Mouse (Mus musculus): Measurements from ENCODE around the gene Nusap1. TPM values are rescaled to one million over a fixed set of nuclear protein-coding genes. Genes with fewer than 3 reads are reported as not detected.
A peak's percentile ranks its signal among the peaks of the same experiment; 100 is the strongest.

The Nusap1 gene
- polyA plus RNA-seq (2015; fragmentation: Nextera tagmentation; extraction: Ambion mirVana), result 15.6 and 18.7 TPM in 2 replicates

DNA sequence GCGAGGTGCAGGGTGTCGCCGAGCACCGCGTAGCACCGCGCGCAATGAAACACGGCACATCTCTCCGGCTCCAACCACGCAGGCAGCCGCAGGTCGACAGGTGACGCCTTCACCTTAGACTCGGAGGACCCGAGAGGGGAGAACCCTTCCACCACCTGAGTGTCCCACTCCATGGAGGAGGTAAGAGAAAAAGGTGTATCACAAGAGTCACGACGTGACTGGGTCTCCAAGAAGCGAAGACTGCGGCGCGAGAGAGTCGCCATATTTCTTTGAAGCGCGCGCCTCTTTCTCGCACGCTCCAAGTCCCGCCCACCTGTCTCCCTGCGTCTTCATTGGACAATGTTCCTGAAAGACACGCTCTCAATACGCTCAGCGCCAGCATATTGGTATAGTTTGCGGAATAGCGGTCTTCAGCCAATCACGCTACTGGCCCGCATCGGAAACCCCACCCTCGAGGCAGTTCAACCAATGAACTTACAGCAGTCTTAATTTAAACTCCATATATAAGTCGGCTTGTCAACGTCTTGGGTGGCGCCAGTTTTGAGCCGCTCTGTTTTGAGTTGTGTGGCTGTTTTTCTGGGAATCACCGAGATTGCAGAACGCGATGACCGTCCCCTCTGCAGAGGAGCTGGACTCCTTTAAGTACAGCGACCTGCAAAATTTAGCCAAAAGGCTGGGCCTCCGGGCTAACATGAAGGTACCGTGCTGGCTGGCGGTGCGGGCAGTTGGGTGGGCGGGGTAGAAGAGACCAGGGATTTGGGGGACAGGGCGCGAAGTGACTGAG, at the start of gene Nusap1, which contains the start of gene Oip5:
Nusap1 (plus strand) TSS at position 100 of the 784 bp plus-strand sequence.
Oip5 (minus strand) TSS at position 271 of the 784 bp plus-strand sequence.
- under 1% methylated on average over 55 of the region's 55 CpGs for WGBS
- H3K27ac ChIP-seq (ENCODE audit: low read depth, low read length), result peak within 1 kb of the TSS; percentile 82

DNA sequence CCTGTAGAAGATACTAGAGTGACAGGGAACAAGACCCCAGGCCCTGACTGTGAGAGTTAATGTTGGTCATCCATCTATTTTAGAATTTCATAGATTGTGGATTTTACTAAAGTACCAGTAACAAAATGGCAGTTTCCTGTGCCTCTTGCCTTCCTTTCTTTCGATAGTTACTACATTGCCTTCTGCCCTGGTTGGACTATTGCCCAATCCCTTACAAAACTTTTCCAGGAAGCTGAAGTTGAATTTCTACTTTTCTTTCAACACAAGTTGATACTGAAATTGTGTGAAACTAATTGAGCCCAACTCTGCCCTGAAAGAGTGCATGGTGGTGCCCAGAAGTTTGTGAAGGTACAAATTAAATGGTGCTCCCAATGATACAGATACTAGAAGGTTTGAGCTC, 45.6 kb upstream of the Nusap1 start:
- Histone ChIP-seq H3K4me2 (replicated peaks; ENCODE audit: low read depth) (no peak overlapping the region), H3K4me3 (ENCODE audit: low read depth, low read length) (no peak overlapping the region), H3K27ac (ENCODE audit: low read depth, low read length) (no peak overlapping the region), H3K4me1 (replicated peaks; ENCODE audit: control insufficient read depth, insufficient read depth, low read length) (no peaks in the 10 kb centered on the region), H3K9ac (ENCODE audit: low read depth, low read length) (no peak overlapping the region), H3K9me3 (ENCODE audit: control insufficient read depth) (no peaks in the 10 kb centered on the region), H3K36me3 (ENCODE audit: control insufficient read depth, insufficient read depth) (peaks cover 10% of the 10 kb centered on the region; the same call in 1 of the 2 replicates), H3K27me3 (replicated peaks; ENCODE audit: control insufficient read depth, insufficient read depth, low read length) (no peaks in the 10 kb centered on the region)
- peak; percentile 28; the same call in 1 of the 2 replicates for ATAC-seq
- no peak for TF ChIP-seq CTCF (IDR thresholded peaks at IDR 0.05; ENCODE audit: low read depth)
- 46% methylated on average over 1 of the region's 1 CpGs for WGBS

More for the DNA sequence above, at the start of gene Nusap1, which contains the start of gene Oip5:
- no peaks in the 10 kb centered on the region for H3K9me3 ChIP-seq (ENCODE audit: control insufficient read depth)
- no peak for TF ChIP-seq CTCF (IDR thresholded peaks at IDR 0.05; ENCODE audit: low read depth)
- H3K36me3 ChIP-seq (ENCODE audit: control insufficient read depth, insufficient read depth), result 0 out of 2 replicates have a peak, but pooled peaks cover 1% of the 10 kb centered on the region
- peak; percentile 99 for ATAC-seq
- no peaks in the 10 kb centered on the region for H3K27me3 ChIP-seq (replicated peaks; ENCODE audit: control insufficient read depth, insufficient read depth, low read length)
- peak within 1 kb of the TSS; percentile 91 for H3K4me2 ChIP-seq (replicated peaks; ENCODE audit: low read depth)
- peak within 1 kb of the TSS; percentile 93 for H3K4me3 ChIP-seq (ENCODE audit: low read depth, low read length)
- H3K4me1 ChIP-seq (replicated peaks; ENCODE audit: control insufficient read depth, insufficient read depth, low read length), result peaks cover 7% of the 10 kb centered on the region; the same call in 1 of the 2 replicates
- H3K9ac ChIP-seq (ENCODE audit: low read depth, low read length), result peak within 1 kb of the TSS; percentile 58

DNA sequence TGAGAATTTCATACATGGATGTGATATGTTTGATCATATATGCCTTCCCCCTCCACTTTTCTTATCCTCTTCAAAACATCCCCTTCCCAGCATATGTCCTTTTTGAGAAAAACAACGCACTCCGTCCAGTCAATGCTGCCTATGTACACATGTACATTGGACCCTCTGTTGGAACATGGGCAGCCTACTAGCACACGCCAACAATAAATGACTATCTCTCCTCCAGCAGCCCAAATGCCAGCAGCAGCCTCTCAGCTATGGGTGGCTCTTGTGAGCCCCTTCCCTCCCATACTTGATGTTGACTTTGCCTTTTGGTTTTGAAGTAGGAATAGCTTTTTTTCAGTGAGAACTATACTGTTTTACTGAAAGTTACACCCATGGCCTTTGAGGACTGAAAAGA, 36.5 kb upstream of the Nusap1 start:
- H3K9ac ChIP-seq (ENCODE audit: low read depth, low read length), result no peak overlapping the region
- WGBS, result 59% methylated on average over 3 of the region's 3 CpGs
- no peak for ATAC-seq

DNA sequence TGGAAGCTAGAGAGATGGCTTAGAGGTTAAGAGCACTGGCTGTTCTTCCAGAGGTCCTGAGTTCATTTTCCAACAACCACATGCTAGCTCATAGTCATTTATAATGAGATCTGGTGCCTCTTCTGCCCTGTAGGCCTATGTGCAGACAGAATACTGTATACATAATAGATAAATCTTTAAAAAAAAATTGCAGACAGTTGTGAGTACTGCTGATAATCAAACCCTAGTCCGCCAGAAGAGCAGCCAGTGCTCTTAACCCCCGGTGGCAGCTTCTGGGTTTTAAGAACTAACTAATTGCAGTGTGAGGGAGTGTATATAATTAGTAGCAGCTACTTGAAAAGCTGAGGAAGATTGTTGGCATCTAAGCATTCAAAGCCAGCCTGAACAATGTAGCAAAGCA, 34.7 kb upstream of the Nusap1 start:
- no peak for TF ChIP-seq CTCF (IDR thresholded peaks at IDR 0.05; ENCODE audit: low read depth)
- 75% methylated on average over 2 of the region's 2 CpGs for WGBS
- no peak overlapping the region for H3K4me3 ChIP-seq (ENCODE audit: low read depth, low read length)
- peaks cover 9% of the 10 kb centered on the region for H3K36me3 ChIP-seq (ENCODE audit: control insufficient read depth, insufficient read depth)
- ATAC-seq, result no peak
- H3K4me1 ChIP-seq (replicated peaks; ENCODE audit: control insufficient read depth, insufficient read depth, low read length), result no peaks in the 10 kb centered on the region
- no peaks in the 10 kb centered on the region for H3K9me3 ChIP-seq (ENCODE audit: control insufficient read depth)
- H3K9ac ChIP-seq (ENCODE audit: low read depth, low read length), result no peak overlapping the region
- no peak overlapping the region for H3K4me2 ChIP-seq (replicated peaks; ENCODE audit: low read depth)
- H3K27ac ChIP-seq (ENCODE audit: low read depth, low read length), result no peak overlapping the region
- H3K27me3 ChIP-seq (replicated peaks; ENCODE audit: control insufficient read depth, insufficient read depth, low read length), result no peaks in the 10 kb centered on the region

More for the DNA sequence above, 36.5 kb upstream of the Nusap1 start:
- Histone ChIP-seq H3K4me3 (ENCODE audit: low read depth, low read length) (no peak overlapping the region), H3K36me3 (ENCODE audit: control insufficient read depth, insufficient read depth) (peaks cover 14% of the 10 kb centered on the region), H3K27me3 (replicated peaks; ENCODE audit: control insufficient read depth, insufficient read depth, low read length) (no peaks in the 10 kb centered on the region), H3K4me2 (replicated peaks; ENCODE audit: low read depth) (no peak overlapping the region), H3K27ac (ENCODE audit: low read depth, low read length) (no peak overlapping the region), H3K4me1 (replicated peaks; ENCODE audit: control insufficient read depth, insufficient read depth, low read length) (no peaks in the 10 kb centered on the region), H3K9me3 (ENCODE audit: control insufficient read depth) (no peaks in the 10 kb centered on the region)
- no peak for TF ChIP-seq CTCF (IDR thresholded peaks at IDR 0.05; ENCODE audit: low read depth)

DNA sequence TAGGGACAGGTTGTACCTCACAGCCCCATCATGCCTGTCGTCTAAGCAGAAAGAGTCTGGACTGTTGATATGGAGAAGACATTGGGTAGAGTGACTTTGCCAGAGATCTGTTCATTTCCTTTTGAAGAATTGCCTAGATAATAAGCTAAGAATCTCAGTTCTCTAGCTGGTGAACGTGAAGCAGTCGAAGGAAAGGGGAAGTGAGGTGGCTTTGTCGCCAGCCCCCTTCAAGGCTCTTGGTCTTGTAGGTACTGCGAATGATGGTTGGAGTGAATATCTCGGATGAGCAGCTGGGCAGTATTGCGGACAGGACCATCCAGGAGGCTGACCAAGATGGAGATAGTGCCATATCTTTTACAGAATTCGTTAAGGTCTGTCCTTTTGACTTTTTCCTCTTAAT, 33.8 kb upstream of the Nusap1 start:
- Histone ChIP-seq H3K36me3 (ENCODE audit: control insufficient read depth, insufficient read depth) (peaks cover 9% of the 10 kb centered on the region), H3K27ac (ENCODE audit: low read depth, low read length) (no peak overlapping the region), H3K4me1 (replicated peaks; ENCODE audit: control insufficient read depth, insufficient read depth, low read length) (no peaks in the 10 kb centered on the region), H3K4me2 (replicated peaks; ENCODE audit: low read depth) (no peak overlapping the region), H3K9ac (ENCODE audit: low read depth, low read length) (no peak overlapping the region), H3K27me3 (replicated peaks; ENCODE audit: control insufficient read depth, insufficient read depth, low read length) (no peaks in the 10 kb centered on the region), H3K9me3 (ENCODE audit: control insufficient read depth) (no peaks in the 10 kb centered on the region), H3K4me3 (ENCODE audit: low read depth, low read length) (no peak overlapping the region)
- no peak for TF ChIP-seq CTCF (IDR thresholded peaks at IDR 0.05; ENCODE audit: low read depth)
- WGBS, result 89% methylated on average over 8 of the region's 8 CpGs
- no peak for ATAC-seq

DNA sequence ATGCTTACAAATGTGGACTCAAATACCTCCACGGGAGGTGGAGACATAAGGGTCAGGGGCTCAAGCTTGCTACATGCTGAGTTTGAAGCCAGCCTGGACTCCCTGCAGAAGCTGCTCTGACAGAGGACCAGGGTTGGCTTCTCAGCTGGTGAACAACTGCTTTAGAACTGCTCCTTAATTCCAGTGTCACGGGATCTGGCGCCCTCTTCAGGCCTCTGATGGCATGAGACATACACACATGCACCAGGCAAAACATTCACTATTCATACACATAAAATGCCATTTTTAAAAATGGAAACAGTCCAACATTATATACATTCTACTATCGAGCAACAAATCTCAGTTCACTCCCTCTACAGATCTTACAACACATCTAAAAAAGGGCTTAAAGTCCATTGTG, 30.7 kb upstream of the Nusap1 start:
- Histone ChIP-seq H3K9ac (ENCODE audit: low read depth, low read length) (no peak overlapping the region), H3K4me1 (replicated peaks; ENCODE audit: control insufficient read depth, insufficient read depth, low read length) (0 out of 2 replicates have a peak, but pooled peaks cover 2% of the 10 kb centered on the region), H3K27me3 (replicated peaks; ENCODE audit: control insufficient read depth, insufficient read depth, low read length) (no peaks in the 10 kb centered on the region), H3K4me2 (replicated peaks; ENCODE audit: low read depth) (no peak overlapping the region), H3K9me3 (ENCODE audit: control insufficient read depth) (no peaks in the 10 kb centered on the region), H3K36me3 (ENCODE audit: control insufficient read depth, insufficient read depth) (peaks cover 8% of the 10 kb centered on the region; the same call in 1 of the 2 replicates), H3K27ac (ENCODE audit: low read depth, low read length) (no peak overlapping the region), H3K4me3 (ENCODE audit: low read depth, low read length) (no peak overlapping the region)
- TF ChIP-seq CTCF (IDR thresholded peaks at IDR 0.05; ENCODE audit: low read depth), result peak; percentile 90
- 17% methylated on average over 4 of the region's 4 CpGs for WGBS
- ATAC-seq, result peak; percentile 37; the same call in 1 of the 2 replicates

Measured in intestine, postnatal 0 days (tissue).